Mouse (Mus musculus): ENCODE measurements at regions not wholly inside any gene's neighbourhood (a gene's known extent, or its start where the extent isn't known, plus 50 kb on each side); places are given as distances from the start of the nearest gene placed in this dataset.

DNA sequence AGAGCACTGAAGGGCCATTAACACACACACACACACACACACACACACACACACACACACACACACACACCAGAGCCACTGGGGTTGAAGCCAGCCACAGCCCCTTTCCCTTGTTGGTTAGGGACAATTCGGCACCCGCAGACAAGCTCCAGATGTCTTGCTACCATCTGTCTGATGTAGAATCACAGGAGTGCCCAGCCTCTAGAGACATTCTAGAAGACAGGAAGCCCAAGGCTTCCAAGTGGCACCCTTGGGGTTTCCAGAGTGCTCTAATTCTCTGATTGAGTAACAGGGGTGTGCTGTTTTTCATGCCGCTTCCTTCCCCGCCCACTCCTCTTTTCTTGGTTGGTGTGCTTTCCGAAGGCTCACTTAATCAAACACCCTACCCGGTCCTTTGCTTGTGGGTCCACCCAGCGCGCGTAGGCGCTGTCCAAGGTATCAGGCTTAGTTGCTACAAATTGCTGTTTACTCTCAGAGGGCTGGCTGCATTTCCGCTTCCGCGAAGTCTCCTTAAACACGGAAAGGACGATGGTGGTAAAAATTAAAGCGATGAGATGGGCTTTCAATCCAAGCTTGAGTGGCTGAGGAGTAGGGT is 59.5 kb upstream of the Zbtb18 start:
- ATAC-seq (ENCODE audit: low FRiP score, low read depth) = peak; percentile 48; the same call in 1 of the 2 replicates
- Histone ChIP-seq H3K36me3 (no peaks in the 10 kb centered on the region), H3K9me3 (no peaks in the 10 kb centered on the region), H3K27me3 (replicated peaks) (no peaks in the 10 kb centered on the region), H3K27ac (no peak overlapping the region), H3K9ac (no peak overlapping the region), H3K4me2 (replicated peaks) (peak overlapping the region; percentile 24; the same call in 1 of the 2 replicates), H3K4me1 (peaks cover 7% of the 10 kb centered on the region; the same call in 1 of the 2 replicates), H3K4me3 (no peak overlapping the region)
- 21% methylated on average over 16 of the region's 16 CpGs for WGBS

GRCm38 (mm10) chr1:177382147-177382546 is 60.0 kb upstream of the Zbtb18 start:
- peaks cover 7% of the 10 kb centered on the region; the same call in 1 of the 2 replicates for H3K4me1 ChIP-seq
- H3K9ac ChIP-seq = no peak overlapping the region
- H3K9me3 ChIP-seq = no peaks in the 10 kb centered on the region
- H3K4me2 ChIP-seq (replicated peaks) = no peak overlapping the region
- 80% methylated on average over 4 of the region's 4 CpGs for WGBS
- H3K36me3 ChIP-seq = no peaks in the 10 kb centered on the region
- H3K27me3 ChIP-seq (replicated peaks) = no peaks in the 10 kb centered on the region
- no peak overlapping the region for H3K27ac ChIP-seq
- no peak overlapping the region for H3K4me3 ChIP-seq
- peak; percentile 21; the same call in 1 of the 2 replicates for ATAC-seq (ENCODE audit: low FRiP score, low read depth)

GRCm38 (mm10) chr1:177378112-177378511 is 64.0 kb upstream of the Zbtb18 start:
- no peak overlapping the region for H3K9ac ChIP-seq
- H3K36me3 ChIP-seq = no peaks in the 10 kb centered on the region
- no peak for ATAC-seq (ENCODE audit: low FRiP score, low read depth)
- H3K4me3 ChIP-seq = no peak overlapping the region
- 91% methylated on average over 3 of the region's 3 CpGs for WGBS
- no peaks in the 10 kb centered on the region for H3K9me3 ChIP-seq
- no peak overlapping the region for H3K27ac ChIP-seq
- no peak overlapping the region for H3K4me2 ChIP-seq (replicated peaks)
- H3K27me3 ChIP-seq (replicated peaks) = no peaks in the 10 kb centered on the region
- peaks cover 17% of the 10 kb centered on the region for H3K4me1 ChIP-seq

GRCm38 (mm10) chr1:177373226-177373825 is 68.8 kb upstream of the Zbtb18 start:
- H3K27me3 ChIP-seq (replicated peaks) = no peaks in the 10 kb centered on the region
- peak overlapping the region; percentile 22; the same call in 1 of the 2 replicates for H3K4me2 ChIP-seq (replicated peaks)
- no peak overlapping the region for H3K9ac ChIP-seq
- H3K36me3 ChIP-seq = no peaks in the 10 kb centered on the region
- ATAC-seq (ENCODE audit: low FRiP score, low read depth) = 0 out of 2 replicates have a peak, but pooled peaks have one; percentile 61
- H3K4me3 ChIP-seq = no peak overlapping the region
- peaks cover 10% of the 10 kb centered on the region; the same call in 1 of the 2 replicates for H3K4me1 ChIP-seq
- WGBS = 4% methylated on average over 5 of the region's 5 CpGs
- no peaks in the 10 kb centered on the region for H3K9me3 ChIP-seq
- H3K27ac ChIP-seq = no peak overlapping the region

DNA sequence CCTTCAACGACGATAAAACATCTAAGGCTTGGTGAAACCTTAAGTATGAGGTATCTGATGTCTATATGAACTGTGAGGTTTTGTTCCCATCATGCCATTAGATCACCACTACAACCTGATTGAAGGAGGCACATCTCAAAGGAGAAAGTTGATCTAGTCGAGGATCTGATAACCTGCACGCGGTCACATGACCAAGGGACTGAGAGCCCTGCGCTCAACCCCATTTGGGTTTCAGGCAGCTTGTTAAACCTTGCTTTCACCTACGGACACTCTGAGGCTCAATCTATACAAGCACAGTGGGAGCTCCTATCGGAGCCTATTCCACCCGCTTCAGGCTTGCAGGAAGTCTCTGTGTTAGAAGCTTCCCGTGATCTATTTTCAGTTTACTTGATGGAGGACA is 70.1 kb upstream of the Zbtb18 start:
- 69% methylated on average over 10 of the region's 10 CpGs for WGBS

DNA sequence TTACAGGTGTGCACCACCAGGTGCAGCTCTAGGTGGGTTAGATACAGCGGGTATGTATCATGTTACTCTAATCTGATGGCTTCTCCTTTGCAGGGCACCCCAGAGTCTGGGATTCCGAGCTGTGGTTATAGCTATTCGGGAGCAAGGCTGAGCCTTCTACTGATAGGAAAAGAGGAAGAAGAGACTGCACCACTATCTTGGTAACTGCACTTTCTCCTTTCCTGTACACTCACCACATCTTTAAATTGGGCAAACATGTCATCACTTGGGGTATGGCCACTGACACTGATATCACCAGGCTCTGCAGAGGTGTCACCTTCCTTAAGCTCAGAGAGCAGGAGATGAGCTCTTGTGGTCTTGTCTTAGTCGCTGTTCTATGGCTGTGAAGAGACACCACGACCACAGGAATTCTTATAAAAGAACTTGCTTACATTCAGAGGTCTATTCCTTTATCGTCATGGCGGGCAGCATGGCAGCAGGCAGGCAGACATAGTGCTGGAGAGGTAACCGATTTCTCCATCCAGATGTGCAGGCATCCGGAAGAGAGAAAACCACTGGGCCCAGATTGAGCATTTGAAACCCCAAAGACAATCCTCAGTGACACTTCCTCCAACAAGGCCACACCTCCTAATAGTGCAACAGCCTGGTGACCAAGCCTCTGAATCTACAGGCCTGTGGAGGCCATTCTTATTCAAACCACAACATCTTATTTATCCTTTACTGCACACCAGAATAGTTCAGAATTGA is 74.1 kb upstream of the Zbtb18 start:
- ATAC-seq (ENCODE audit: low FRiP score, low read depth) = no peak

More for the DNA sequence above, 70.1 kb upstream of the Zbtb18 start:
- Histone ChIP-seq H3K27ac (no peak overlapping the region), H3K4me3 (no peak overlapping the region), H3K27me3 (replicated peaks) (no peaks in the 10 kb centered on the region), H3K4me2 (replicated peaks) (no peak overlapping the region), H3K9me3 (no peaks in the 10 kb centered on the region), H3K4me1 (peaks cover 10% of the 10 kb centered on the region; the same call in 1 of the 2 replicates), H3K9ac (no peak overlapping the region), H3K36me3 (no peaks in the 10 kb centered on the region)
- ATAC-seq (ENCODE audit: low FRiP score, low read depth) = no peak

GRCm38 (mm10) chr1:177366914-177367313 is 75.2 kb upstream of the Zbtb18 start:
- Histone ChIP-seq H3K27me3 (replicated peaks) (no peaks in the 10 kb centered on the region), H3K4me3 (no peak overlapping the region), H3K27ac (no peak overlapping the region), H3K4me1 (no peaks in the 10 kb centered on the region), H3K9ac (no peak overlapping the region), H3K36me3 (no peaks in the 10 kb centered on the region), H3K4me2 (replicated peaks) (no peak overlapping the region), H3K9me3 (no peaks in the 10 kb centered on the region)
- no peak for ATAC-seq (ENCODE audit: low FRiP score, low read depth)
- WGBS = 62% methylated on average over 6 of the region's 6 CpGs

More for the DNA sequence above, 74.1 kb upstream of the Zbtb18 start:
- Histone ChIP-seq H3K9me3 (no peaks in the 10 kb centered on the region), H3K4me3 (no peak overlapping the region), H3K4me2 (replicated peaks) (no peak overlapping the region), H3K9ac (no peak overlapping the region), H3K4me1 (no peaks in the 10 kb centered on the region), H3K27me3 (replicated peaks) (no peaks in the 10 kb centered on the region), H3K36me3 (no peaks in the 10 kb centered on the region), H3K27ac (no peak overlapping the region)
- 87% methylated on average over 9 of the region's 9 CpGs for WGBS

- Histone ChIP-seq H3K4me3 (no peak overlapping the region), H3K9ac (no peak overlapping the region), H3K4me1 (no peaks in the 10 kb centered on the region), H3K36me3 (no peaks in the 10 kb centered on the region), H3K27ac (no peak overlapping the region), H3K27me3 (replicated peaks) (no peaks in the 10 kb centered on the region), H3K9me3 (no peaks in the 10 kb centered on the region), H3K4me2 (replicated peaks) (no peak overlapping the region)
- no peak for ATAC-seq (ENCODE audit: low FRiP score, low read depth)
- WGBS = 59% methylated on average over 7 of the region's 7 CpGs
These were observed 75.7 kb upstream of the Zbtb18 start for GRCm38 (mm10) chr1:177366475-177366874.

GRCm38 (mm10) chr1:177364355-177364754 is 77.8 kb upstream of the Zbtb18 start:
- WGBS = 87% methylated on average over 7 of the region's 7 CpGs
- Histone ChIP-seq H3K27ac (no peak overlapping the region), H3K4me3 (no peak overlapping the region), H3K4me2 (replicated peaks) (no peak overlapping the region), H3K36me3 (no peaks in the 10 kb centered on the region), H3K9me3 (no peaks in the 10 kb centered on the region), H3K27me3 (replicated peaks) (no peaks in the 10 kb centered on the region), H3K9ac (no peak overlapping the region), H3K4me1 (no peaks in the 10 kb centered on the region)
- ATAC-seq (ENCODE audit: low FRiP score, low read depth) = no peak

DNA sequence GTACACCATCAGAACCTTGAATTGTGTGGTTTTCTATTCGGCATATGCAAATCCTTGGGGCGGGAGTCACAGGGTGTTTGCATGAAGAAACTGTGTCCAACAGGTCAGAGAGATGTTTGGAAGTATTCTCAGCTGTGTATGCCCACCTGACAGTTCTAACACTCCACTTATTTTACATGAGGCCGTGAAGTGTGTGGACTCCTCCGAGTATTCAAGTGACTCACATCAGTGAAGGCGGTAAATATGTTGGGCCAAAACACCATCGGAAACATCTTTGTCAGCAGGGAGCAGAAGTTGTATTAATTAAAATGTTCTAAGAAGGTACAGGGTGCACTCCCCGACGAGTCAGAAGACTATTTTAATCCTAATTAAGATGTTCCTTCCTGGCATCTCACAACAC is 79.8 kb upstream of the Zbtb18 start:
- WGBS = 93% methylated on average over 8 of the region's 8 CpGs
- Histone ChIP-seq H3K4me2 (replicated peaks) (no peak overlapping the region), H3K36me3 (no peaks in the 10 kb centered on the region), H3K4me1 (no peaks in the 10 kb centered on the region), H3K27me3 (replicated peaks) (no peaks in the 10 kb centered on the region), H3K27ac (no peak overlapping the region), H3K9me3 (no peaks in the 10 kb centered on the region), H3K4me3 (no peak overlapping the region), H3K9ac (no peak overlapping the region)
- ATAC-seq (ENCODE audit: low FRiP score, low read depth) = no peak

DNA sequence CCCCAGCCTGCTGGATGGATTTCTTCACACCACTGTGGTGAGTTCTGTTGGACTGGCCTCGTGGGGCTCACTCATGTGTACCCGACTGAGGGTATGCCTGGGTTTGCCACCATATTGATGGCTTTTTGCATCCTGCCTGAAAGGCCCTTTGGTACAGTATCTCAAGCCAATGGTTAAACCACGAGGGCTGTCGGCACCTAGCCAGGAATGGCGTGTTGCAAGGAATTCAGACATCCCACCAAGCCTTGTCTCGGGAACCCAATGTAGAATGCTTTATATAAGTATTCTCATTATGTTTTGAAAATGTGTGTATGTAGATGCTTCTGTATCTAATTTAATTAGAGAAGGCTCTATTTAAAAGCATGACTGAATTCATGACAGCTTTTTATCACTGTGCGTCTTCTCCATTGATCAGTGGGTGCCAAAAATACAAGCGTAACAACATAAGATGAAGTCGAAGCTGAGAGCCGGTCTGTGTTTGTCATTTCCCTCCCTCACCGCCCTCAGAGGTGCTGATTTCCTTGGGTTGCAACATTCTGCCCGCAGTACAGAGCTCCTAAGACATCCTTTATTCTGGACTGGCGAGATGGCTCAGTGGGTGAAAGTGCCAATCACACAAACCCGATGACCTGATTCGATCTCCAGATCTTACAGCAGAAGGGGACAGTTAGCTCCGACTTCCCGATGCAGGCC is 90.5 kb upstream of the Akt3 start:
- no peaks in the 10 kb centered on the region for H3K36me3 ChIP-seq
- no peak overlapping the region for H3K9ac ChIP-seq
- H3K27ac ChIP-seq = no peak overlapping the region
- no peak for ATAC-seq (ENCODE audit: low FRiP score, low read depth)
- no peak overlapping the region for H3K4me3 ChIP-seq
- no peaks in the 10 kb centered on the region for H3K27me3 ChIP-seq (replicated peaks)
- H3K4me2 ChIP-seq (replicated peaks) = no peak overlapping the region
- peaks cover 7% of the 10 kb centered on the region; the same call in 1 of the 2 replicates for H3K4me1 ChIP-seq
- 93% methylated on average over 17 of the region's 17 CpGs for WGBS
- no peaks in the 10 kb centered on the region for H3K9me3 ChIP-seq

DNA sequence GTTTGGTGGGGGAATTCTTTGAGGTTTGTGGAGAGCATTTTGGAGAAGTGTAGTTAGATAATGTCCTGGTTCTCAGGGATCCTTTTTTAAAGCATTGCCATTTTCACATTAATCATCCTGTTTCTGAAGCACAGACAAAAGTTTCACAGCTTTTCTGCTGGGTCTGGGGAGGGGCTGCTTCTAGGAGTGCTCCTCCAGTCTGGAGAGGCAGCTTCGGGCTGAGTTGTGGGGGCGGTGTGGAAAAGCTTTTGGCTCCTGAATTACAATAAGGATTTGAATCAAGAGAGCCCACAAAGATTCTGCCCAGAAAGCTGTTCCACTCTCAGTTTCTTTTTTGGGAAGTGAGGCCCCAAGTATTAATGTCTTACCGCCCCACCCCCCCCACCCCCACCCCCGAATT is 89.2 kb upstream of the Akt3 start:
- H3K9ac ChIP-seq = no peak overlapping the region
- no peaks in the 10 kb centered on the region for H3K9me3 ChIP-seq
- no peak overlapping the region for H3K4me2 ChIP-seq (replicated peaks)
- H3K27ac ChIP-seq = no peak overlapping the region
- no peak for ATAC-seq (ENCODE audit: low FRiP score, low read depth)
- no peaks in the 10 kb centered on the region for H3K27me3 ChIP-seq (replicated peaks)
- no peak overlapping the region for H3K4me3 ChIP-seq
- H3K4me1 ChIP-seq = peaks cover 7% of the 10 kb centered on the region; the same call in 1 of the 2 replicates
- WGBS = 42% methylated on average over 4 of the region's 4 CpGs
- no peaks in the 10 kb centered on the region for H3K36me3 ChIP-seq
